Mouse (Mus musculus): ENCODE measurements around the gene Idh2. TPM values are rescaled to one million over a fixed set of nuclear protein-coding genes. Genes with fewer than 3 reads are reported as not detected.
A peak's percentile ranks its signal among the peaks of the same experiment; 100 is the strongest.

Idh2 gene
- polyA plus RNA-seq, 1 experiment from 2014 or later: 585 TPM

- no peaks in the 10 kb centered on the region for H3K9me3 ChIP-seq (ENCODE audit: control insufficient read depth, low read length)
- WGBS: 39% methylated on average over 12 of the region's 12 CpGs
- peaks cover 20% of the 10 kb centered on the region for H3K4me1 ChIP-seq (ENCODE audit: control insufficient read depth, insufficient read depth, low read length)
- H3K4me2 ChIP-seq (ENCODE audit: low read depth, low read length): no peak overlapping the region
- no peaks in the 10 kb centered on the region for H3K27me3 ChIP-seq (replicated peaks; ENCODE audit: control insufficient read depth, insufficient read depth, low read length)
- no peaks in the 10 kb centered on the region for H3K36me3 ChIP-seq (ENCODE audit: control insufficient read depth, insufficient read depth, low read length)
- peak; percentile 61 for ATAC-seq
- H3K4me3 ChIP-seq (ENCODE audit: low read length): no peak overlapping the region
- no peak overlapping the region for H3K27ac ChIP-seq (ENCODE audit: low read length)
- H3K9ac ChIP-seq (ENCODE audit: low read depth, low read length): no peak overlapping the region
Observed at GRCm38 (mm10) chr7:80130344-80131055, 15.3 kb upstream of the Idh2 start.

- no peak for ATAC-seq
- H3K27ac ChIP-seq (ENCODE audit: low read length): no peak overlapping the region
- no peak overlapping the region for H3K4me3 ChIP-seq (ENCODE audit: low read length)
- no peaks in the 10 kb centered on the region for H3K9me3 ChIP-seq (ENCODE audit: control insufficient read depth, low read length)
- peaks cover 14% of the 10 kb centered on the region for H3K4me1 ChIP-seq (ENCODE audit: control insufficient read depth, insufficient read depth, low read length)
- 59% methylated on average over 4 of the region's 4 CpGs for WGBS
- no peak overlapping the region for H3K9ac ChIP-seq (ENCODE audit: low read depth, low read length)
- H3K4me2 ChIP-seq (ENCODE audit: low read depth, low read length): no peak overlapping the region
- H3K27me3 ChIP-seq (replicated peaks; ENCODE audit: control insufficient read depth, insufficient read depth, low read length): no peaks in the 10 kb centered on the region
- H3K36me3 ChIP-seq (ENCODE audit: control insufficient read depth, insufficient read depth, low read length): no peaks in the 10 kb centered on the region
Observed at GRCm38 (mm10) chr7:80129278-80129677, 14.1 kb upstream of the Idh2 start.

- H3K9ac ChIP-seq (ENCODE audit: low read depth, low read length): no peak overlapping the region
- no peaks in the 10 kb centered on the region; the same call in 1 of the 2 replicates for H3K4me1 ChIP-seq (ENCODE audit: control insufficient read depth, insufficient read depth, low read length)
- H3K27ac ChIP-seq (ENCODE audit: low read length): no peak overlapping the region
- ATAC-seq: no peak
- H3K9me3 ChIP-seq (ENCODE audit: control insufficient read depth, low read length): no peaks in the 10 kb centered on the region
- WGBS: 83% methylated on average over 2 of the region's 2 CpGs
- no peaks in the 10 kb centered on the region for H3K27me3 ChIP-seq (replicated peaks; ENCODE audit: control insufficient read depth, insufficient read depth, low read length)
- H3K36me3 ChIP-seq (ENCODE audit: control insufficient read depth, insufficient read depth, low read length): no peaks in the 10 kb centered on the region
- no peak overlapping the region for H3K4me2 ChIP-seq (ENCODE audit: low read depth, low read length)
- H3K4me3 ChIP-seq (ENCODE audit: low read length): no peak overlapping the region
Observed at GRCm38 (mm10) chr7:80123672-80124071, 8.5 kb upstream of the Idh2 start.

GRCm38 (mm10) chr7:80123115-80123514 is 7.9 kb upstream of the Idh2 start:
- WGBS: 48% methylated on average over 4 of the region's 4 CpGs

GRCm38 (mm10) chr7:80121083-80121482 is 5.9 kb upstream of the Idh2 start:
- 49% methylated on average over 5 of the region's 5 CpGs for WGBS
- 0 out of 2 replicates have a peak overlapping the region, but pooled peaks have one; percentile 2 for H3K27ac ChIP-seq (ENCODE audit: low read length)
- ATAC-seq: peak; percentile 61
- no peaks in the 10 kb centered on the region for H3K9me3 ChIP-seq (ENCODE audit: control insufficient read depth, low read length)
- H3K36me3 ChIP-seq (ENCODE audit: control insufficient read depth, insufficient read depth, low read length): no peaks in the 10 kb centered on the region
- no peak overlapping the region for H3K4me2 ChIP-seq (ENCODE audit: low read depth, low read length)
- no peak overlapping the region for H3K9ac ChIP-seq (ENCODE audit: low read depth, low read length)
- H3K4me3 ChIP-seq (ENCODE audit: low read length): no peak overlapping the region
- peaks cover 2% of the 10 kb centered on the region for H3K4me1 ChIP-seq (ENCODE audit: control insufficient read depth, insufficient read depth, low read length)
- H3K27me3 ChIP-seq (replicated peaks; ENCODE audit: control insufficient read depth, insufficient read depth, low read length): no peaks in the 10 kb centered on the region

More at GRCm38 (mm10) chr7:80123115-80123514, 7.9 kb upstream of the Idh2 start:
- H3K9me3 ChIP-seq (ENCODE audit: control insufficient read depth, low read length): no peaks in the 10 kb centered on the region
- no peak for ATAC-seq
- H3K27me3 ChIP-seq (replicated peaks; ENCODE audit: control insufficient read depth, insufficient read depth, low read length): no peaks in the 10 kb centered on the region
- H3K4me2 ChIP-seq (ENCODE audit: low read depth, low read length): no peak overlapping the region
- H3K27ac ChIP-seq (ENCODE audit: low read length): no peak overlapping the region
- H3K4me1 ChIP-seq (ENCODE audit: control insufficient read depth, insufficient read depth, low read length): no peaks in the 10 kb centered on the region; the same call in 1 of the 2 replicates
- no peaks in the 10 kb centered on the region for H3K36me3 ChIP-seq (ENCODE audit: control insufficient read depth, insufficient read depth, low read length)
- no peak overlapping the region for H3K4me3 ChIP-seq (ENCODE audit: low read length)
- H3K9ac ChIP-seq (ENCODE audit: low read depth, low read length): no peak overlapping the region

- WGBS: 64% methylated on average over 4 of the region's 4 CpGs
- H3K4me3 ChIP-seq (ENCODE audit: low read length): no peak overlapping the region
- no peak for ATAC-seq
- H3K4me2 ChIP-seq (ENCODE audit: low read depth, low read length): no peak overlapping the region
- no peak overlapping the region for H3K9ac ChIP-seq (ENCODE audit: low read depth, low read length)
- H3K36me3 ChIP-seq (ENCODE audit: control insufficient read depth, insufficient read depth, low read length): no peaks in the 10 kb centered on the region
- H3K9me3 ChIP-seq (ENCODE audit: control insufficient read depth, low read length): no peaks in the 10 kb centered on the region
- peaks cover 7% of the 10 kb centered on the region for H3K4me1 ChIP-seq (ENCODE audit: control insufficient read depth, insufficient read depth, low read length)
- H3K27ac ChIP-seq (ENCODE audit: low read length): no peak overlapping the region
- H3K27me3 ChIP-seq (replicated peaks; ENCODE audit: control insufficient read depth, insufficient read depth, low read length): no peaks in the 10 kb centered on the region
Observed at GRCm38 (mm10) chr7:80119198-80119597, 4.0 kb upstream of the Idh2 start.

- Histone ChIP-seq H3K9ac (ENCODE audit: low read depth, low read length) (peak overlapping the region; percentile 99; the same call in 1 of the 2 replicates), H3K4me3 (ENCODE audit: low read length) (no peak overlapping the region)
- ATAC-seq: no peak
Observed at GRCm38 (mm10) chr7:80116158-80116557, 966 bp upstream of the Idh2 start.

GRCm38 (mm10) chr7:80114451-80115223 is 555 bp downstream of the Idh2 start:
- H3K4me1 ChIP-seq (ENCODE audit: control insufficient read depth, insufficient read depth, low read length): peaks cover 38% of the 10 kb centered on the region
- peak overlapping the region; percentile 90 for H3K4me2 ChIP-seq (ENCODE audit: low read depth, low read length)
- H3K9me3 ChIP-seq (ENCODE audit: control insufficient read depth, low read length): no peaks in the 10 kb centered on the region
- peaks cover 2% of the 10 kb centered on the region; the same call in 1 of the 2 replicates for H3K36me3 ChIP-seq (ENCODE audit: control insufficient read depth, insufficient read depth, low read length)
- peak overlapping the region; percentile 97 for H3K4me3 ChIP-seq (ENCODE audit: low read length)
- H3K27me3 ChIP-seq (replicated peaks; ENCODE audit: control insufficient read depth, insufficient read depth, low read length): no peaks in the 10 kb centered on the region
- ATAC-seq: peak; percentile 81
- peak overlapping the region; percentile 97 for H3K27ac ChIP-seq (ENCODE audit: low read length)
- H3K9ac ChIP-seq (ENCODE audit: low read depth, low read length): peak overlapping the region; percentile 99
- 1% methylated on average over 50 of the region's 52 CpGs for WGBS

More at GRCm38 (mm10) chr7:80116158-80116557, 966 bp upstream of the Idh2 start:
- WGBS: 61% methylated on average over 2 of the region's 2 CpGs
- Histone ChIP-seq H3K36me3 (ENCODE audit: control insufficient read depth, insufficient read depth, low read length) (no peaks in the 10 kb centered on the region), H3K9me3 (ENCODE audit: control insufficient read depth, low read length) (no peaks in the 10 kb centered on the region), H3K4me2 (ENCODE audit: low read depth, low read length) (peak overlapping the region; percentile 90; the same call in 1 of the 2 replicates), H3K4me1 (ENCODE audit: control insufficient read depth, insufficient read depth, low read length) (peaks cover 30% of the 10 kb centered on the region), H3K27ac (ENCODE audit: low read length) (no peak overlapping the region), H3K27me3 (replicated peaks; ENCODE audit: control insufficient read depth, insufficient read depth, low read length) (no peaks in the 10 kb centered on the region)

GRCm38 (mm10) chr7:80113989-80114388 is 1.2 kb downstream of the Idh2 start:
- Histone ChIP-seq H3K27me3 (replicated peaks; ENCODE audit: control insufficient read depth, insufficient read depth, low read length) (no peaks in the 10 kb centered on the region), H3K4me3 (ENCODE audit: low read length) (peak overlapping the region; percentile 97), H3K4me1 (ENCODE audit: control insufficient read depth, insufficient read depth, low read length) (peaks cover 39% of the 10 kb centered on the region), H3K9ac (ENCODE audit: low read depth, low read length) (peak overlapping the region; percentile 99), H3K9me3 (ENCODE audit: control insufficient read depth, low read length) (no peaks in the 10 kb centered on the region), H3K4me2 (ENCODE audit: low read depth, low read length) (peak overlapping the region; percentile 90), H3K27ac (ENCODE audit: low read length) (peak overlapping the region; percentile 97), H3K36me3 (ENCODE audit: control insufficient read depth, insufficient read depth, low read length) (peaks cover 2% of the 10 kb centered on the region; the same call in 1 of the 2 replicates)
- WGBS: 10% methylated on average over 10 of the region's 10 CpGs
- ATAC-seq: peak; percentile 26; the same call in 1 of the 2 replicates

All from intestine, embryonic 16.5 days (tissue).